Mouse (Mus musculus): ENCODE measurements around the gene Pipox. TPM values are rescaled to one million over a fixed set of nuclear protein-coding genes. Genes with fewer than 3 reads are reported as not detected.

The Pipox gene
- polyA plus RNA-seq, 1 experiment from 2014 or later = 12.6 TPM

DNA sequence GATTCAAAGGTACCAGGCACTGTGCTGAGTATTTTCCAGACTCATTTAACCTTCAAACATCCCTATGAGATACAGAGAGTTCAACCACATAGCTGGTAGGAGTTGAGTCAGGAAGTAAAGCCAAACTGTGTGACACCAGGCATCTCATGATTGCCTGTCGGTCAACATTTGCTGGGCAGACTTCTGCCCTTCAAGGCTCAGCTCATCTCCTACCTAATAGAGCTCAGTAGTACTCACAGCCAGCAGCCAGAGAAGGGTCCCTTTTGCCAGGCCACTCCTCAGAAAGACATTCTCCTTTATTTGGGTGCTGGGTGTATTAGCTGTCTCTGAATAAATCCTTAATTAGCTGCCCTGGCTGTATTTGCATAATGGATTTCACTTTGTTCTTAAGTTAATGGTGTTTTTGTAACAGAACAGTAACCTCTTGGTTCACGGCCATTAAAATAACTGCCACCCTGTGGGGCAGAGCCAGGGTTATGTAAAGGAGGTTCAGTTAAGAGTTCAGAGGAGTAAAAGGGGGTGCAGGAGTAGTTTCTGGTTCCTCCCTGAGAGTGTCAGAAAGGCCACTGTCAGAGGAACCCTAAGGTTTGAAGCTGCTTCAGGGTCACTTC is 3.1 kb downstream of the Pipox start:
- Histone ChIP-seq H3K4me1 (ENCODE audit: control insufficient read depth, insufficient read depth, low read length) (peaks cover 63% of the 10 kb centered on the region), H3K36me3 (ENCODE audit: control insufficient read depth, insufficient read depth, low read length) (no peaks in the 10 kb centered on the region), H3K4me2 (no peak overlapping the region), H3K27me3 (ENCODE audit: control insufficient read depth, insufficient read depth, low read length) (peaks cover 2% of the 10 kb centered on the region; the same call in 1 of the 2 replicates), H3K9ac (ENCODE audit: low read length) (no peak overlapping the region), H3K9me3 (ENCODE audit: control insufficient read depth, low read length) (no peaks in the 10 kb centered on the region), H3K4me3 (ENCODE audit: low read depth, low read length) (no peak overlapping the region), H3K27ac (ENCODE audit: low read depth, low read length) (no peak overlapping the region)
- DNase-seq (ENCODE audit: low spot score, missing footprints) (no peak), ATAC-seq (ENCODE audit: low FRiP score) (no peak)
- WGBS = 63% methylated on average over 2 of the region's 2 CpGs

DNA sequence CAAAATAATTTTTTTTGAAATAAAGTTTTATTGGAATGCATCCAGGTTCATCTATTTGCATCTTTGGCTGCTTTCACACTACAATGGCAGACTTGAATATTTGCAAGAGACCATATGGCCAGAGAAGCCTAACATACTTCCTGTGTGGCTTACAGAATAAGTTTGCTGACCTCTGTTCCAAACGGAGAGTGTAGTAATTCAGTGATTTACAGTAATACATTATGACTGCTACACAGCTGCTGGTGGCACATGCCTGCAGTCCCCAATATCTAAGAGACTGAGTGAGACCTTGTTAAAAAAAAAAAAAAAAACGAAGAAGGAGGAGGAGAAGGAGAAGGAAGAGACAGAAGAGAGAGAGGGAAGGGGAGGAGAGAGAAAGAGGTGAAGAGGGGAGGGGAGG is 4.4 kb downstream of the Pipox start:
- H3K4me2 ChIP-seq = no peak overlapping the region
- peaks cover 68% of the 10 kb centered on the region for H3K4me1 ChIP-seq (ENCODE audit: control insufficient read depth, insufficient read depth, low read length)
- H3K4me3 ChIP-seq (ENCODE audit: low read depth, low read length) = no peak overlapping the region
- H3K27ac ChIP-seq (ENCODE audit: low read depth, low read length) = no peak overlapping the region
- WGBS = 74% methylated on average over 1 of the region's 2 CpGs
- no peaks in the 10 kb centered on the region; the same call in 1 of the 2 replicates for H3K27me3 ChIP-seq (ENCODE audit: control insufficient read depth, insufficient read depth, low read length)
- no peak for DNase-seq (ENCODE audit: low spot score, missing footprints)
- no peaks in the 10 kb centered on the region for H3K9me3 ChIP-seq (ENCODE audit: control insufficient read depth, low read length)
- no peak for ATAC-seq (ENCODE audit: low FRiP score)
- no peak overlapping the region for H3K9ac ChIP-seq (ENCODE audit: low read length)
- no peaks in the 10 kb centered on the region for H3K36me3 ChIP-seq (ENCODE audit: control insufficient read depth, insufficient read depth, low read length)

DNA sequence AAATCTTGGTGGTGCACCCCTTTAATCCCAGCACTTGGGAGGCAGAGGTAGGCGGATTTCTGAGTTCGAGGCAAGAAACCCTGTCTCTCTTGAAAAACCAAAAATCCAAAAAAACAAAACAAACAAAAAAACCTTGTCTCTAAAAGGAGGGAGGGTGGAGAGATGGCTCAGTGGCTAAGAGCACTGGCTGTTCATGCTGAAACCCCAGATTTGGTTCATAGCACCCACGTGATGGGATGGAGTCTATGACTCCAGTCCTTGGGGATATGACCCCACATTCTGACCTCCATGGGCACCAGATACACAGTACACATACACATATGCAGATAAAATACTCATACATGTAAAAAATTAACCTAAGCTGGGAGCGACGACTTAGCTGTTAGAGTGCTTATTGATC is 5.0 kb downstream of the Pipox start:
- ATAC-seq (ENCODE audit: low FRiP score) = no peak
- Histone ChIP-seq H3K27ac (ENCODE audit: low read depth, low read length) (no peak overlapping the region), H3K4me3 (ENCODE audit: low read depth, low read length) (no peak overlapping the region), H3K9me3 (ENCODE audit: control insufficient read depth, low read length) (no peaks in the 10 kb centered on the region), H3K36me3 (ENCODE audit: control insufficient read depth, insufficient read depth, low read length) (no peaks in the 10 kb centered on the region), H3K4me1 (ENCODE audit: control insufficient read depth, insufficient read depth, low read length) (peaks cover 68% of the 10 kb centered on the region), H3K4me2 (no peak overlapping the region), H3K9ac (ENCODE audit: low read length) (no peak overlapping the region), H3K27me3 (ENCODE audit: control insufficient read depth, insufficient read depth, low read length) (no peaks in the 10 kb centered on the region; the same call in 1 of the 2 replicates)
- no peak for DNase-seq (ENCODE audit: low spot score, missing footprints)
- WGBS = 91% methylated on average over 5 of the region's 5 CpGs

DNA sequence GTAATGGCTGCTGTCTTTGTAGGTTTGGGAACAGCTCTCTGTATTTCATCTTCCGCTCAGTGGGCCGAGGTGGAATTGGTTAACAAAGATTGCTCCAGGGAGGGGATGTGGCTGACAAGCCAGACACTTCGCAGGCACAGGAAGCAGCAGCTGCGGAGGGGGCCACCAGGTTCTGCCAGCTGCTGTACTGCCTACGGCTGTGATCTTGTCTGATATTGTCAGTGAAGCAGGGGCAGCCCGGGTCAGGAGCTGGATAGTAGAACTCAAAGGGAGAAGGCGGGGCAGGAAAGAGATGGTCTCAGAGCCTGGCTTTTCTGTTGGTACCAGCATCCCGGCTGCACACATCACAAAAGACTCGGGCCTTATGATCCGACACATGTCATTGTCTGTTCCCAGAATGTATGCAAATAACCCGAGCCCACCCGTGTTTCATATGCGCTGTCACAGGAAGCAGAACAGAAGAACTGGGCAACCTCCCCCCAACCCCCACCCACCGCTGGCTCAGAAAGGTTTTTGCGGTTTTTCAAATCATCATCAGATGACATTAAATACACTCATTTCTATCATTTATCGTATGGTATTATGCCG is 6.4 kb downstream of the Pipox start:
- ATAC-seq (ENCODE audit: low FRiP score) (peak; percentile 45; the same call in 1 of the 2 replicates), DNase-seq (ENCODE audit: low spot score, missing footprints) (peak; percentile 93)
- Histone ChIP-seq H3K9me3 (ENCODE audit: control insufficient read depth, low read length) (no peaks in the 10 kb centered on the region), H3K36me3 (ENCODE audit: control insufficient read depth, insufficient read depth, low read length) (no peaks in the 10 kb centered on the region), H3K4me1 (ENCODE audit: control insufficient read depth, insufficient read depth, low read length) (peaks cover 58% of the 10 kb centered on the region), H3K27me3 (ENCODE audit: control insufficient read depth, insufficient read depth, low read length) (no peaks in the 10 kb centered on the region; the same call in none of the 2 replicates), H3K4me3 (ENCODE audit: low read depth, low read length) (no peak overlapping the region), H3K27ac (ENCODE audit: low read depth, low read length) (peak overlapping the region; percentile 45), H3K4me2 (peak overlapping the region; percentile 23; the same call in 1 of the 2 replicates), H3K9ac (ENCODE audit: low read length) (peak overlapping the region; percentile 44)
- WGBS = 24% methylated on average over 17 of the region's 17 CpGs

DNA sequence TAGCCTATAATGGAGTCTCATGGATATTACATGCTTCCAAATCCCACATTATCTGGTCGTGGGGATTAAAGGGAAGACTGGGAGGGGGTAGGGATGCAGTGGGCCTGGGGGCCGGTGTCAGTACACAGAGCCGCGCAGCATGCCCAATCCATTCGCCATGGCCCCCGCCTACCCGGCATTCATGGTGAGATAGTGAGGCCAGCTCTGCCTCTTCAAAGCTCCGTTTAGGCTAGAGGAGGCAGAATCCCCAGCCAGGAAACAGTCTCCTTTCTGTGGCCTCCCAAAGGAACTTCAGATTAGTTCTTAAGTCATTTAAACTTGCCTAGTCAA is 8.7 kb downstream of the Pipox start:
- no peak overlapping the region for H3K9ac ChIP-seq (ENCODE audit: low read length)
- no peaks in the 10 kb centered on the region for H3K9me3 ChIP-seq (ENCODE audit: control insufficient read depth, low read length)
- no peak overlapping the region for H3K4me3 ChIP-seq (ENCODE audit: low read depth, low read length)
- H3K27ac ChIP-seq (ENCODE audit: low read depth, low read length) = peak overlapping the region; percentile 60
- DNase-seq (ENCODE audit: low spot score, missing footprints) (peak; percentile 97), ATAC-seq (ENCODE audit: low FRiP score) (peak; percentile 87)
- H3K27me3 ChIP-seq (ENCODE audit: control insufficient read depth, insufficient read depth, low read length) = peaks cover 4% of the 10 kb centered on the region
- 15% methylated on average over 8 of the region's 8 CpGs for WGBS
- peak overlapping the region; percentile 5; the same call in 1 of the 2 replicates for H3K4me2 ChIP-seq
- no peaks in the 10 kb centered on the region for H3K36me3 ChIP-seq (ENCODE audit: control insufficient read depth, insufficient read depth, low read length)
- H3K4me1 ChIP-seq (ENCODE audit: control insufficient read depth, insufficient read depth, low read length) = peaks cover 48% of the 10 kb centered on the region

DNA sequence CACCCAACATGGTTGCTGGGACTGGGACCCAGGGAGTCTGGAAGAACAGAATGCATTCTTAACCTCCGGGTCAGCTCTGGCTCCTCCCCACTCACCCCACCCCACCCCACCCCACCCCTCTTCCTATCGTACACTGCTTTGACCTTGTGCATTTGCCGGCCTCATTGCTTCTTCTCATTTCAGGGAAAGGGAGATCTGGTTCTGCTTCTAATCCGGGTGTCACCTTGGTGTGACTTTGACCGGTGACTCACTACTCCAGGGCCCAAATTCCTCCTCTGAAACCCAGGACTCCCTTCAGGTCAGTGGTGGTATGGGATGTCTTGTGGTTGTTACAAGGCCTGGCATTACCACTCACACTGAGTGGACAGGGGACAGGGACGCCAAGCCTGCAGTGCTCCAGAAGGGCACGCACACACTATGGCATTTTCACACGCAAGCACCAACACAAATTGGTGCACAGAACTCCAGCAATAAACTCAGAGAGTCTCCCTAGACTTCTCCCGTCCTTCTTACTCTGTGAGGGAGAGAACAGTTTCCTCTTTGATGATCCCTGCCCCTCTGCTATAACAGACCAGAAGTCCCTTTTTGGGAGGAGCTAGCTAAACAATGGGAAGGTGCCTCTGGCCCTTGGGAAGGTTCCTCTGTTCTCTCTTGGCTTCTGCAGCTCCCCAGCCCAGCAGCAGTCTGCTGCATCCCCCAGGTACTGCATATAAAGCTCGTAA is 9.2 kb downstream of the Pipox start:
- H3K36me3 ChIP-seq (ENCODE audit: control insufficient read depth, insufficient read depth, low read length) = no peaks in the 10 kb centered on the region
- H3K9ac ChIP-seq (ENCODE audit: low read length) = no peak overlapping the region
- H3K27ac ChIP-seq (ENCODE audit: low read depth, low read length) = peak overlapping the region; percentile 60
- H3K4me1 ChIP-seq (ENCODE audit: control insufficient read depth, insufficient read depth, low read length) = peaks cover 48% of the 10 kb centered on the region
- H3K4me2 ChIP-seq = peak overlapping the region; percentile 5
- WGBS = 36% methylated on average over 10 of the region's 10 CpGs
- H3K4me3 ChIP-seq (ENCODE audit: low read depth, low read length) = no peak overlapping the region
- H3K9me3 ChIP-seq (ENCODE audit: control insufficient read depth, low read length) = no peaks in the 10 kb centered on the region
- ATAC-seq (ENCODE audit: low FRiP score) = peak; percentile 43; the same call in 1 of the 2 replicates
- peaks cover 4% of the 10 kb centered on the region for H3K27me3 ChIP-seq (ENCODE audit: control insufficient read depth, insufficient read depth, low read length)
- peak; percentile 93 for DNase-seq (ENCODE audit: low spot score, missing footprints)

GRCm38 (mm10) chr11:77876760-77877148 is 17.1 kb downstream of the Pipox start:
- peak overlapping the region; percentile 25; the same call in 1 of the 2 replicates for H3K9ac ChIP-seq (ENCODE audit: low read length)

DNA sequence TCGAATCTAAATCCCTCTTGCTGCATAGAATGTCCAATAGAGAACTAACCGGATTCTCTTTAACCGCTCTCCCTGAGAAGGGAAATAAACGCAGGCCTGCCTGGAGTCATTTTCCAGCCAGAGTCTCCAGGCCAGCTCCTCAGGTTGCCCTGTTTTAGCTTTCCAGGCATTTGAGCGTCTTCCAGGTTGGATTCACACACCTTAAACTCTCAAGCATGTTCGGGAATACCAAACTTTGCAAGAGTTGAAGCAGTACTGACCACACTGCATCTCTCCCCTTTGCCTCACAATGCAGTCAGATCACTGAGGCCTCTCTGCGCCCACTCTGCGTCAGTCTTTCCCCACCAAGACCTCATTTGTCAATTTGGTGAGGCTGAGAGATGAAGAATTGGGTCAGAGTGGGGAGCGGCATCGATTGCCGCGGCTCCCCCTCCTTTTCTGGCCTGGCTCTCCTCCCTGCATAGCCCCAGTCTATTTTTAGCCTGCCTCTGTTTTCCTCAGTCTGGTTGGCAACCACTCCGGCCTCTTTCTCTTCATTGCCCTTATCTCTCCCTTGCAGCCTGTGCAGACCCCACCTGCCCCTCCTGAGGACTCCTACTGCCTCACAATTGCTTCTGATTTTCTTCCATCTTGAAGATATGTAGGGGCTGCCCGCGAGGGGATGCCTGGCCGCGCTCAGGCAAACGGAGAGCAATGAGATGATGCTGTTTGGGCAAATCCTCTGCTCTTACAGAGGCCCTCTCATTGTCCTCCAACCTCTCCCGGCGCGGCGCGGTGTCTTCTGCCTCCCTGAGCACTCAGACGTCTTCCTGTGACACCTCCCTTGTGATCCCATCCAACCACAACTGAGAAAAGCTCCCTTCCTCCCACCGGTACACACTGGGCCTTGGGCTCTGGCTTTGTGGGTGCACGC is 17.8 kb downstream of the Pipox start:
- no peak for ATAC-seq (ENCODE audit: low FRiP score)
- no peaks in the 10 kb centered on the region; the same call in 1 of the 2 replicates for H3K27me3 ChIP-seq (ENCODE audit: control insufficient read depth, insufficient read depth, low read length)
- no peaks in the 10 kb centered on the region for H3K9me3 ChIP-seq (ENCODE audit: control insufficient read depth, low read length)
- 59% methylated on average over 26 of the region's 26 CpGs for WGBS
- H3K4me2 ChIP-seq = no peak overlapping the region
- H3K36me3 ChIP-seq (ENCODE audit: control insufficient read depth, insufficient read depth, low read length) = no peaks in the 10 kb centered on the region
- peak overlapping the region; percentile 25; the same call in 1 of the 2 replicates for H3K9ac ChIP-seq (ENCODE audit: low read length)
- H3K4me1 ChIP-seq (ENCODE audit: control insufficient read depth, insufficient read depth, low read length) = peaks cover 28% of the 10 kb centered on the region
- H3K27ac ChIP-seq (ENCODE audit: low read depth, low read length) = peak overlapping the region; percentile 44
- DNase-seq (ENCODE audit: low spot score, missing footprints) = no peak
- H3K4me3 ChIP-seq (ENCODE audit: low read depth, low read length) = no peak overlapping the region

More at GRCm38 (mm10) chr11:77876760-77877148, 17.1 kb downstream of the Pipox start:
- Histone ChIP-seq H3K9me3 (ENCODE audit: control insufficient read depth, low read length) (no peaks in the 10 kb centered on the region), H3K36me3 (ENCODE audit: control insufficient read depth, insufficient read depth, low read length) (no peaks in the 10 kb centered on the region), H3K4me2 (no peak overlapping the region), H3K27ac (ENCODE audit: low read depth, low read length) (peak overlapping the region; percentile 36), H3K4me1 (ENCODE audit: control insufficient read depth, insufficient read depth, low read length) (peaks cover 24% of the 10 kb centered on the region), H3K4me3 (ENCODE audit: low read depth, low read length) (no peak overlapping the region), H3K27me3 (ENCODE audit: control insufficient read depth, insufficient read depth, low read length) (no peaks in the 10 kb centered on the region; the same call in 1 of the 2 replicates)
- WGBS = 41% methylated on average over 11 of the region's 11 CpGs
- ATAC-seq (ENCODE audit: low FRiP score) = no peak
- no peak for DNase-seq (ENCODE audit: low spot score, missing footprints)
